Mouse (Mus musculus) liver, adult (tissue): ENCODE results near the gene Tmem204.

ENCODE experiments used
- GATA4 ChIP-seq: IDR thresholded peaks from 2 replicates; pipeline ENCODE4 v1.6.1; 2014; ENCODE audit warnings: mild to moderate bottlenecking, low read length; ENCODE audit not compliant: insufficient replicate concordance

Gene Tmem204

GRCm38 (mm10) chr17:25083444-25083931 is at the start of gene Tmem204:
Gene Tmem204, minus strand, starts transcription at chr17:25083591.
- no peak; the same call in 1 of the 2 replicates for TF ChIP-seq GATA4

GRCm38 (mm10) chr17:25130060-25130459 is 46.7 kb upstream of the Tmem204 start:
- no peak for TF ChIP-seq GATA4

- TF ChIP-seq GATA4 = no peak
These were observed 44.3 kb upstream of the Tmem204 start for GRCm38 (mm10) chr17:25127681-25128080.

- no peak for TF ChIP-seq GATA4
These were observed 43.7 kb upstream of the Tmem204 start for GRCm38 (mm10) chr17:25127079-25127478.

- TF ChIP-seq GATA4 = no peak
These were observed 40.6 kb upstream of the Tmem204 start for GRCm38 (mm10) chr17:25123979-25124378.

GRCm38 (mm10) chr17:25120406-25120805 is 37.0 kb upstream of the Tmem204 start, which contains the start of gene Ptx4:
Gene Ptx4, plus strand, starts transcription at chr17:25120760.
- no peak for TF ChIP-seq GATA4

GRCm38 (mm10) chr17:25117263-25117662 is 33.9 kb upstream of the Tmem204 start:
- no peak for TF ChIP-seq GATA4

- no peak; the same call in 1 of the 2 replicates for TF ChIP-seq GATA4
These were observed 32.5 kb upstream of the Tmem204 start, which contains the start of gene Telo2 for GRCm38 (mm10) chr17:25115664-25116432. Gene Telo2, minus strand, starts transcription at chr17:25115967.

GRCm38 (mm10) chr17:25114908-25115645 is 31.7 kb upstream of the Tmem204 start:
- no peak for TF ChIP-seq GATA4

GRCm38 (mm10) chr17:25112423-25112810 is 29.0 kb upstream of the Tmem204 start:
- no peak for TF ChIP-seq GATA4

- no peak for TF ChIP-seq GATA4
These were observed 28.5 kb upstream of the Tmem204 start for GRCm38 (mm10) chr17:25111739-25112422.

GRCm38 (mm10) chr17:25111220-25111619 is 27.8 kb upstream of the Tmem204 start:
- TF ChIP-seq GATA4 = no peak

- no peak for TF ChIP-seq GATA4
These were observed 27.2 kb upstream of the Tmem204 start for GRCm38 (mm10) chr17:25110590-25110989.

GRCm38 (mm10) chr17:25109578-25109977 is 26.2 kb upstream of the Tmem204 start:
- TF ChIP-seq GATA4 = no peak

GRCm38 (mm10) chr17:25107786-25108185 is 24.4 kb upstream of the Tmem204 start:
- TF ChIP-seq GATA4 = no peak
